9 mouse cellular contexts compared by ENCODE assay signal in genomic region chr2:125189197-125189596, GRCm38 (mm10). TPM values are rescaled to one million over a fixed set of nuclear protein-coding genes. Genes with fewer than 3 reads are reported as not detected.
A peak's percentile ranks its signal among the peaks of the same experiment; 100 is the strongest.
DNase-seq lines count a peak whose midpoint lies in the region; ATAC-seq lines count a peak whose summit lies in the region.
"Had no signal": no experiment of that assay in that cellular context is flagged by ENCODE, and none has a peak within 500 bp of the region (broad histone marks: within the 10 kb centered on the region; RNA-seq: fewer than 3 reads in every experiment).

No protein-coding gene starts in this region.

- H3K36me3 ChIP-seq in midbrain, embryonic 11.5 days (ENCODE audit: control insufficient read depth, insufficient read depth, low read length): no peaks in the 10 kb centered on the region
- H3K36me3 ChIP-seq in midbrain, embryonic 15.5 days (replicated peaks): no peaks in the 10 kb centered on the region
- no peaks in the 10 kb centered on the region for H3K36me3 ChIP-seq in embryonic facial prominence, embryonic 10.5 days (replicated peaks)
- no peaks in the 10 kb centered on the region for H3K36me3 ChIP-seq in midbrain, embryonic 16.5 days (ENCODE audit: control insufficient read depth, insufficient read depth, low read length)
- H3K36me3 ChIP-seq: stomach, embryonic 15.5 days had no signal

- H3K27ac ChIP-seq in midbrain, embryonic 11.5 days (ENCODE audit: low read depth, low read length): no peak overlapping the region
- no peak overlapping the region for H3K27ac ChIP-seq in midbrain, embryonic 15.5 days
- no peak overlapping the region for H3K27ac ChIP-seq in embryonic facial prominence, embryonic 10.5 days (replicated peaks)
- no peak overlapping the region for H3K27ac ChIP-seq in midbrain, embryonic 16.5 days (ENCODE audit: low read length)
- H3K27ac ChIP-seq: stomach, embryonic 15.5 days had no signal

- H3K9me3 ChIP-seq in midbrain, embryonic 11.5 days (ENCODE audit: control insufficient read depth, low read length): no peaks in the 10 kb centered on the region
- no peaks in the 10 kb centered on the region for H3K9me3 ChIP-seq in midbrain, embryonic 15.5 days
- H3K9me3 ChIP-seq in embryonic facial prominence, embryonic 10.5 days: no peaks in the 10 kb centered on the region
- H3K9me3 ChIP-seq in midbrain, embryonic 16.5 days (replicated peaks; ENCODE audit: control insufficient read depth, low read length, poor library complexity, severe bottlenecking): no peaks in the 10 kb centered on the region
- H3K9me3 ChIP-seq: stomach, embryonic 15.5 days had no signal

- no peak overlapping the region for H3K4me2 ChIP-seq in midbrain, embryonic 11.5 days
- H3K4me2 ChIP-seq in midbrain, embryonic 15.5 days: no peak overlapping the region
- H3K4me2 ChIP-seq in midbrain, embryonic 16.5 days (ENCODE audit: low read length): no peak overlapping the region
- H3K4me2 ChIP-seq: stomach, embryonic 15.5 days had no signal

- no peak overlapping the region for H3K9ac ChIP-seq in midbrain, embryonic 11.5 days (ENCODE audit: low read length)
- H3K9ac ChIP-seq in midbrain, embryonic 15.5 days: no peak overlapping the region
- H3K9ac ChIP-seq in midbrain, embryonic 16.5 days (ENCODE audit: low read depth, low read length): no peak overlapping the region
- H3K9ac ChIP-seq: stomach, embryonic 15.5 days had no signal

- 0 out of 2 replicates have a peak, but pooled peaks have one; percentile 57 for ATAC-seq in midbrain, embryonic 11.5 days (ENCODE audit: low FRiP score)
- ATAC-seq in midbrain, embryonic 15.5 days (replicated peaks): no peak
- peak; percentile 62 to 85 for ATAC-seq in hematopoietic stem cell, adult 5-6 weeks (replicated peaks in 1 of 2; ENCODE audit: insufficient read depth in 1 of 2, low FRiP score in 2 of 2, low TSS enrichment in 1 of 2, low read depth in 1 of 2, poor library complexity in 2 of 2, severe bottlenecking in 2 of 2)
- peak; percentile 62; the same call in 1 of the 2 replicates for ATAC-seq in midbrain, embryonic 16.5 days

- no peak overlapping the region for H3K4me3 ChIP-seq in midbrain, embryonic 11.5 days (ENCODE audit: low read depth, low read length)
- no peak overlapping the region for H3K4me3 ChIP-seq in midbrain, embryonic 15.5 days
- no peak overlapping the region for H3K4me3 ChIP-seq in embryonic facial prominence, embryonic 10.5 days
- no peak overlapping the region for H3K4me3 ChIP-seq in midbrain, embryonic 16.5 days (ENCODE audit: low read depth, low read length)
- H3K4me3 ChIP-seq: stomach, embryonic 15.5 days had no signal

- no peaks in the 10 kb centered on the region for H3K27me3 ChIP-seq in midbrain, embryonic 11.5 days (ENCODE audit: control insufficient read depth, insufficient read depth, low read length)
- no peaks in the 10 kb centered on the region for H3K27me3 ChIP-seq in midbrain, embryonic 15.5 days (replicated peaks)
- no peaks in the 10 kb centered on the region for H3K27me3 ChIP-seq in embryonic facial prominence, embryonic 10.5 days (replicated peaks; ENCODE audit: low read depth, poor library complexity, severe bottlenecking)
- H3K27me3 ChIP-seq in midbrain, embryonic 16.5 days (ENCODE audit: control insufficient read depth, insufficient read depth, low read depth, low read length): no peaks in the 10 kb centered on the region
- H3K27me3 ChIP-seq: stomach, embryonic 15.5 days had no signal

- peak; percentile 93 for DNase-seq in midbrain, embryonic 11.5 days (ENCODE audit: low spot score, missing footprints)
- DNase-seq in adrenal gland, postnatal 25 days: peak; percentile 30
- DNase-seq in embryonic facial prominence, embryonic 10.5 days (ENCODE audit: low spot score): peak; percentile 68
- peak; percentile 50 to 68 for DNase-seq in layer of hippocampus, postnatal 25 days (ENCODE audit: extremely low spot score in 1 of 2, low spot score in 1 of 2)
- DNase-seq in telencephalon, adult 2 months (ENCODE audit: low read depth, low spot score): peak; percentile 46

- H3K4me1 ChIP-seq in midbrain, embryonic 11.5 days (ENCODE audit: control insufficient read depth, insufficient read depth, low read length): no peaks in the 10 kb centered on the region
- no peaks in the 10 kb centered on the region for H3K4me1 ChIP-seq in midbrain, embryonic 15.5 days
- no peaks in the 10 kb centered on the region for H3K4me1 ChIP-seq in embryonic facial prominence, embryonic 10.5 days
- no peaks in the 10 kb centered on the region for H3K4me1 ChIP-seq in midbrain, embryonic 16.5 days (ENCODE audit: control insufficient read depth, insufficient read depth, low read length)
- H3K4me1 ChIP-seq: stomach, embryonic 15.5 days had no signal

- 3% methylated on average over 2 of the region's 2 CpGs for WGBS in midbrain, embryonic 11.5 days
- WGBS in midbrain, embryonic 15.5 days: 3% methylated on average over 2 of the region's 2 CpGs
- 1% methylated on average over 2 of the region's 2 CpGs for WGBS in embryonic facial prominence, embryonic 10.5 days
- WGBS in midbrain, embryonic 16.5 days: 4% methylated on average over 2 of the region's 2 CpGs

RNA-seq across cellular contexts. Expression of gene Slc12a1, which starts 36.9 kb away (rescaled TPM):
- polyA plus RNA-seq in midbrain, embryonic 11.5 days (2014; fragmentation: Nextera tagmentation; extraction: Ambion mirVana): 0.03 TPM in 1 of 2 replicates, not detected in the other
- not detected in 2 replicates for polyA plus RNA-seq in midbrain, embryonic 15.5 days (2015; fragmentation: Nextera tagmentation; extraction: Ambion mirVana)
- not detected in 2 replicates for total RNA-seq in adrenal gland, postnatal 25 days (2021)
- not detected in 2 replicates for polyA plus RNA-seq in embryonic facial prominence, embryonic 10.5 days (2016; fragmentation: Nextera tagmentation; extraction: Ambion mirVana)
- not detected in 2 replicates for total RNA-seq in hematopoietic stem cell, adult 5-6 weeks (2017)
- total RNA-seq in layer of hippocampus, postnatal 25 days (2021): under 1 TPM in 1 of 2 experiments, not detected in 1; 0.07 TPM
- polyA plus RNA-seq in midbrain, embryonic 16.5 days (2015; fragmentation: Nextera tagmentation; extraction: Ambion mirVana): 0.04 and 0.09 TPM in 2 replicates
- polyA plus RNA-seq: stomach, embryonic 15.5 days had no signal

RNA-seq across cellular contexts. Expression of gene Ctxn2, which starts 52.7 kb away (rescaled TPM):
- polyA plus RNA-seq in midbrain, embryonic 11.5 days (2014; fragmentation: Nextera tagmentation; extraction: Ambion mirVana): 0.15 and 0.36 TPM in 2 replicates
- 18.9 and 19.3 TPM in 2 replicates for polyA plus RNA-seq in midbrain, embryonic 15.5 days (2015; fragmentation: Nextera tagmentation; extraction: Ambion mirVana)
- not detected in 2 replicates for total RNA-seq in adrenal gland, postnatal 25 days (2021)
- not detected in 2 replicates for polyA plus RNA-seq in embryonic facial prominence, embryonic 10.5 days (2016; fragmentation: Nextera tagmentation; extraction: Ambion mirVana)
- total RNA-seq in hematopoietic stem cell, adult 5-6 weeks (2017): not detected in 2 replicates
- total RNA-seq in layer of hippocampus, postnatal 25 days (2021): 10 to 100 TPM; 12.5 to 13.7 TPM
- polyA plus RNA-seq in midbrain, embryonic 16.5 days (2015; fragmentation: Nextera tagmentation; extraction: Ambion mirVana): 21.1 and 28.8 TPM in 2 replicates

RNA-seq across cellular contexts. Expression of gene Dut, which starts 57.8 kb away (rescaled TPM):
- polyA plus RNA-seq in midbrain, embryonic 11.5 days (2014; fragmentation: Nextera tagmentation; extraction: Ambion mirVana): 215 and 220 TPM in 2 replicates
- 69.1 and 70.2 TPM in 2 replicates for polyA plus RNA-seq in midbrain, embryonic 15.5 days (2015; fragmentation: Nextera tagmentation; extraction: Ambion mirVana)
- total RNA-seq in adrenal gland, postnatal 25 days (2021): 24.5 and 33.5 TPM in 2 replicates
- 265 and 285 TPM in 2 replicates for polyA plus RNA-seq in embryonic facial prominence, embryonic 10.5 days (2016; fragmentation: Nextera tagmentation; extraction: Ambion mirVana)
- 150 and 167 TPM in 2 replicates for total RNA-seq in hematopoietic stem cell, adult 5-6 weeks (2017)
- total RNA-seq in layer of hippocampus, postnatal 25 days (2021): 10 to 100 TPM; 25.9 to 34.0 TPM
- 73.7 and 75.5 TPM in 2 replicates for polyA plus RNA-seq in midbrain, embryonic 16.5 days (2015; fragmentation: Nextera tagmentation; extraction: Ambion mirVana)

Comparison
In these comparisons a context has a peak if more than half of its experiments do, and no peak if none do; other contexts are left out.
1. RNA of gene Ctxn2, which starts 52.7 kb away (polyA plus RNA-seq): 21.1 to 28.8 TPM in midbrain, embryonic 16.5 days and 18.9 to 19.3 TPM in midbrain, embryonic 15.5 days; 0.15 to 0.36 TPM in midbrain, embryonic 11.5 days and not detected in embryonic facial prominence, embryonic 10.5 days; every median in the first group is over 10 times any median in the second.
2. DNase-seq: peak in every context shown above with its lines; median percentile 93 in midbrain, embryonic 11.5 days; 68 in embryonic facial prominence, embryonic 10.5 days; 59 in layer of hippocampus, postnatal 25 days; 46 in telencephalon, adult 2 months; 30 in adrenal gland, postnatal 25 days.